Mouse (Mus musculus) hindbrain, embryonic 11.5 days (tissue): Measurements from ENCODE around the gene Gab1. TPM values are rescaled to one million over a fixed set of nuclear protein-coding genes. Genes with fewer than 3 reads are reported as not detected.

Experiments used
- ATAC-seq: fragments of 200-750 bp; cut with Nextera tagmentation; 2 replicates; pipeline ENCODE4 v1.8.0; 2017; ENCODE audit warnings: mild to moderate bottlenecking, moderate TSS enrichment, moderate library complexity; ENCODE audit not compliant: low FRiP score
- DNase-seq: peaks from one replicate; pipeline ENCODE4 v3.0.0-alpha.2; 2015; ENCODE audit warnings: low spot score
- H3K27ac ChIP-seq: fragments of 300-500 bp; sonication (generic); 2 replicates; pipeline ENCODE4 v1.5.1; 2014; ENCODE audit warnings: mild to moderate bottlenecking, low read depth, low read length
- H3K27me3 ChIP-seq: fragments of 300-500 bp; sonication (generic); 2 replicates; pipeline ENCODE4 v1.6.1; 2014; ENCODE audit warnings: mild to moderate bottlenecking, low read length, moderate library complexity, mixed read lengths; ENCODE audit not compliant: control insufficient read depth, insufficient read depth
- H3K36me3 ChIP-seq: fragments of 300-500 bp; sonication (generic); 2 replicates; pipeline ENCODE4 v1.6.1; 2014; ENCODE audit warnings: mild to moderate bottlenecking, low read length, moderate library complexity, mixed read lengths; ENCODE audit not compliant: control insufficient read depth, insufficient read depth
- H3K4me1 ChIP-seq: fragments of 300-500 bp; sonication (generic); replicated peaks from 2 replicates; pipeline ENCODE4 v1.6.1; 2014; ENCODE audit warnings: low read length, mixed read lengths; ENCODE audit not compliant: control insufficient read depth, insufficient read depth
- H3K4me2 ChIP-seq: fragments of 300-500 bp; sonication (generic); replicated peaks from 2 replicates; pipeline ENCODE4 v1.6.1; 2014; ENCODE audit warnings: mild to moderate bottlenecking, low read depth, low read length
- H3K4me3 ChIP-seq: fragments of 300-500 bp; sonication (generic); 2 replicates; pipeline ENCODE4 v1.5.1; 2014; ENCODE audit warnings: low read depth, low read length
- H3K9ac ChIP-seq: fragments of 300-500 bp; sonication (generic); 2 replicates; pipeline ENCODE4 v1.6.1; 2014; ENCODE audit warnings: low read depth, low read length
- H3K9me3 ChIP-seq: fragments of 300-500 bp; sonication (generic); 2 replicates; pipeline ENCODE4 v1.6.1; 2016; ENCODE audit warnings: low read length; ENCODE audit not compliant: control insufficient read depth
- WGBS: fragments of 180-500 bp; shearing (Covaris S2); extraction: QIAGEN DNeasy Blood & Tissue Kit; methylation state at CpG from one replicate; pipeline ENCODE4 v1.1.7; 2014; 5-methylcytosine and 5-hydroxymethylcytosine counted together
- polyA plus RNA-seq: library from polyadenylated mRNA; unstranded; fragments of >200 nt; fragmentation: Nextera tagmentation; extraction: Ambion mirVana; gene quantifications from 2 replicates; pipeline ENCODE4 v1.2.1, GENCODE M21; 2014

Gab1 gene
- polyA plus RNA-seq, 1 experiment from 2014 or later, result 18.1 TPM

- DNase-seq (peak; percentile 33), ATAC-seq (peak; percentile 64; the same call in 1 of the 2 replicates)
- no peaks in the 10 kb centered on the region for H3K36me3 ChIP-seq
- no peak overlapping the region for H3K4me3 ChIP-seq
- H3K9me3 ChIP-seq, result no peaks in the 10 kb centered on the region
- no peaks in the 10 kb centered on the region for H3K27me3 ChIP-seq
- no peak overlapping the region for H3K4me2 ChIP-seq
- H3K9ac ChIP-seq, result no peak overlapping the region
- 15% methylated on average over 4 of the region's 4 CpGs for WGBS
- H3K27ac ChIP-seq, result no peak overlapping the region
- H3K4me1 ChIP-seq, result 0 out of 2 replicates have a peak, but pooled peaks cover 3% of the 10 kb centered on the region
These were observed 76.2 kb downstream of the Gab1 start for GRCm38 (mm10) chr8:80804066-80804619.

DNA sequence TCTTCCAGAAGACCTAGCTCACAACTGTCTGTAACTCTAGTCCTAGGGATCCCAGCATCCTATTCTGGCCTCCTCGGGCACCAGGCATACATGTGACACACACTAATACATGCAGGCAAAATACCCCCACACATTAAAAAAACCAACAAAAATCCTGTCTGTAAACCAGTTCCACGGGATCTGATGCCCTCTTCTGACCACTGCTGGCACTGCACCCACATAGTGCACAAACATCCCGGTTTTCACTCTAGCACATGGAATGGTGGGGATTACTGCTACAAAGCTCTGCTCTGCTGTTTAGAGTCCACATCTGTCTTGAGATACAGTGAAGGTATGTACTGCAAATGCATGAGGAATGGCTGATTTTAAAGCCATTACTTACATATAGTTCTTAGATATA is 81.5 kb downstream of the Gab1 start:
- ATAC-seq (no peak), DNase-seq (no peak)
- H3K9ac ChIP-seq, result no peak overlapping the region
- H3K4me2 ChIP-seq, result no peak overlapping the region
- no peaks in the 10 kb centered on the region for H3K27me3 ChIP-seq
- H3K36me3 ChIP-seq, result no peaks in the 10 kb centered on the region
- 95% methylated on average over 3 of the region's 3 CpGs for WGBS
- H3K9me3 ChIP-seq, result no peaks in the 10 kb centered on the region
- H3K27ac ChIP-seq, result no peak overlapping the region
- H3K4me1 ChIP-seq, result no peaks in the 10 kb centered on the region
- H3K4me3 ChIP-seq, result no peak overlapping the region

GRCm38 (mm10) chr8:80798198-80798777 is 82.0 kb downstream of the Gab1 start:
- Histone ChIP-seq H3K4me1 (no peaks in the 10 kb centered on the region), H3K4me3 (no peak overlapping the region), H3K36me3 (no peaks in the 10 kb centered on the region), H3K27me3 (no peaks in the 10 kb centered on the region), H3K9me3 (no peaks in the 10 kb centered on the region), H3K4me2 (no peak overlapping the region), H3K27ac (no peak overlapping the region), H3K9ac (no peak overlapping the region)
- DNase-seq, result no peak
- WGBS, result 92% methylated on average over 7 of the region's 7 CpGs
- no peak for ATAC-seq

DNA sequence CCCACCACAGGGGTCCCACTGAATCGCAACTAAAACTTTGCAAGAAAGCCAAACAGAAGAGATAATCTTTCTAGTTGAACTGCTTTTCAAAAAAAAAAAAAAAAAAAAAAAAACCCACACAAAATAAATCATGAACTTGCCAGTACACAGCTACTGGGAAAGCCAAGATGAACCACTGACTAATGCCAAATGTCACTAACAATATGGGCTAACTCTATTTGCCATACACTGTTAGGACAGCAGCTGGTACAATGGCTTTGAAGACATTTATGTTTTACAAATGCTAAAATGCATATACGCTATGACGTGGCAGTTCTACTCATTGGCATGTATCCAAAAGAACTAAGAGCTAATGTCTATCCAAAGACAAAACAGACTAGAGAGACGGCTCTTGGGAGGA is 84.2 kb downstream of the Gab1 start:
- H3K4me3 ChIP-seq, result no peak overlapping the region
- no peaks in the 10 kb centered on the region for H3K9me3 ChIP-seq
- 89% methylated on average over 4 of the region's 4 CpGs for WGBS
- H3K4me2 ChIP-seq, result no peak overlapping the region
- no peak for ATAC-seq
- DNase-seq, result no peak
- no peaks in the 10 kb centered on the region for H3K4me1 ChIP-seq
- no peak overlapping the region for H3K27ac ChIP-seq
- no peak overlapping the region for H3K9ac ChIP-seq
- no peaks in the 10 kb centered on the region for H3K36me3 ChIP-seq
- no peaks in the 10 kb centered on the region for H3K27me3 ChIP-seq

DNA sequence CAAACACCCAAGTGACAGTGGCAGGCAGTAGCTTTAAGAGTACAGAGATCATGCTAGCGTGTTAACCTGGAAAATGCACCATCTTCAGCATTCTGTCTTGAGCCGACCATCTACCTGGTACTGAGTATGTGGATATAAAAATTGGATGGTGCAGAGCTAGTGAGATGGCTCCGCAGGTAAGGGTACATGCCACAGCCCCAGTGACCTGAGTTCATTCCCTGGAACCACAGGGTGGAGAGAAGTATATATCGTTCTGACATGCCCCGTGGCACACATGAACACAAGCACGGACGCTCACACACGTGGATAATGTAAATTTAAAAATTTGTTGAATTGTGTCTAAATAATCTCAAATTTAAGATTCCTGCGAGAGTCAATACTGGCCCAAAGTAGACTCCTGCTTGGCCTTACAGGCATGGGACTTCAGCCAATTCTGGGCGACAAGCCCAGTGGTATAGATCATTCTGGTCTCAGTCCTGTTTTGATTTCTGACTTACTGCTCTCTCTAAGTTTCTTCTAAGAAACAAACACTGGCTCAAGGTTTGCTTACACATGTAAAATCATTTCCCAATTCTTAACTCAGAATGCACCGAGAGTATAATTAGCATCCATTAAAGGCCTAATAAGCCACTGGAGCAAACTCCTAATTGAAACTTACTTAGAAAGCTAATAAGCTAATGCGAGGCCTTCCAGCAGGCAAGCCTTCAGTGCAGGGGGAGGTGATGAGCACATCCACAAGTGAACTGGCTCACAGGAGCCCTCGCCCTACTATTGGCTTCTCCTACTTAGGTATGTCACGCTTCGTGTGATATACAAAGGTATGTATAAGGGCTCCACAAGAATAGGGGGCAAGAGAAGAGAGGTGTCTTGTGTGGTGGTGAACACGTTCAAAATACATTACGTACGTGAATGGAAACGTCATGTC is 85.5 kb downstream of the Gab1 start:
- no peak overlapping the region for H3K27ac ChIP-seq
- WGBS, result 94% methylated on average over 19 of the region's 19 CpGs
- no peak overlapping the region for H3K9ac ChIP-seq
- no peaks in the 10 kb centered on the region for H3K36me3 ChIP-seq
- H3K4me3 ChIP-seq, result no peak overlapping the region
- H3K4me1 ChIP-seq, result no peaks in the 10 kb centered on the region
- H3K4me2 ChIP-seq, result no peak overlapping the region
- ATAC-seq (no peak), DNase-seq (no peak)
- no peaks in the 10 kb centered on the region for H3K9me3 ChIP-seq
- H3K27me3 ChIP-seq, result no peaks in the 10 kb centered on the region

DNA sequence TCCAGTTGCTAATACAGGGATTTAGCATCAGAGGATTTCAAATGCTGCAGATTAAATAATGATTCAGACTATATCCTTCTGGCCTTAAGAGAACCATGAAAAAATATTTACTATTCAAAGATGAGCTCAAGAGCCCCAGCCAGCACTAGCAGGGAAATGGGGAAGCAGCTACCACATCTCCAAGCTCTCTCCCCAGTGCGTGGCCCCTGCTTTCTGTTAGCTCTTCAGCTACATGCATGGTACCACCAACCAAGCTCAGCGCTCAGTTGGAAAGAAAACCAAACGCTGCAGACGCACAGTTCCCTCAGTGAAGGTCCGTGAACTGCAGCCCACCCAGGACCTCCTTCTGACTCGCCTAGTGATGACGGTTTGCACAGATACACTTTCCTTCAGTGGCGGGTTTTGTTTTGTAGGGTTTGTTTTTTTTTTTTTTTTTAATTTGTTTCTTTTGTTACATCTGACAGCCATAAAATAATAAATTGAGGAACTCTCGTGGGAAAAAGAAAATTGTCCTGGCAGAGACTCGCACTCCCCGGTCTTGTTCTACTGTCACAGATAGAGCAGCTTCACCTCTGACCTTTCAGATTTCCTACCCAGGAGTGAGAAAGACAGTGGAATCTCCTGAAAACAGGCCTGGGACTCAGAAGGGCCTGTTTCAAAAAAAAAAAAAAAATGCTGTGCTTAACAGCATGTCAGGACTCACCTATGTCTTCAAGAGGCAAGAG is 86.4 kb downstream of the Gab1 start:
- H3K27me3 ChIP-seq, result no peaks in the 10 kb centered on the region
- H3K9ac ChIP-seq, result no peak overlapping the region
- no peaks in the 10 kb centered on the region for H3K4me1 ChIP-seq
- H3K36me3 ChIP-seq, result no peaks in the 10 kb centered on the region
- ATAC-seq, result no peak
- 48% methylated on average over 11 of the region's 11 CpGs for WGBS
- H3K9me3 ChIP-seq, result no peaks in the 10 kb centered on the region
- H3K4me3 ChIP-seq, result no peak overlapping the region
- no peak overlapping the region for H3K4me2 ChIP-seq
- no peak overlapping the region for H3K27ac ChIP-seq
- DNase-seq, result no peak

DNA sequence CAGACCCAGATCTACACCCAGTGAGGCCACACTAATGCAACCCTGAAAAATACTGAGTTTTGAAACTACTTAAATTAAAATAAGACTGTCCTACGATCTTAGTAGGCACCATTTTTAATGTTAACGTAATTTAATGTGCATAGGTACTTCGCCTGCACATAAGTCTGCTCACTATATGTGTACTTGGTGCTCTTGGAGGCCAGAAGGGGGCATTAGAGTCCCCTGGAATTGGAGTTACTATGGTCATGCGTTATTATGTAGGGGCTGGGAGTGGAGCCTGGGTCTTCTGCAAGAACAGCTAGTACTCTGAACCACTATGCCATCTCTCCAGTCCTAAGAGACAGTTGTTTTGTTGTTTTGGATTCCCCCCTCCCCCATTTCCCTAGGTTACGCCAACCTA is 88.1 kb downstream of the Gab1 start:
- Histone ChIP-seq H3K4me2 (no peak overlapping the region), H3K27me3 (no peaks in the 10 kb centered on the region), H3K36me3 (0 out of 2 replicates have a peak, but pooled peaks cover 4% of the 10 kb centered on the region), H3K9me3 (no peaks in the 10 kb centered on the region), H3K9ac (no peak overlapping the region), H3K4me3 (no peak overlapping the region), H3K27ac (no peak overlapping the region), H3K4me1 (no peaks in the 10 kb centered on the region)
- no peak for ATAC-seq
- whole genome bisulfite sequencing, result 88% methylated on average over 5 of the region's 5 CpGs
- no peak for DNase-seq

GRCm38 (mm10) chr8:80789324-80789723 is 91.0 kb downstream of the Gab1 start:
- 93% methylated on average over 6 of the region's 6 CpGs for WGBS
- no peak for DNase-seq
- no peaks in the 10 kb centered on the region for H3K27me3 ChIP-seq
- no peak overlapping the region for H3K9ac ChIP-seq
- no peaks in the 10 kb centered on the region for H3K9me3 ChIP-seq
- H3K4me2 ChIP-seq, result no peak overlapping the region
- no peak overlapping the region for H3K27ac ChIP-seq
- H3K36me3 ChIP-seq, result 0 out of 2 replicates have a peak, but pooled peaks cover 4% of the 10 kb centered on the region
- no peak overlapping the region for H3K4me3 ChIP-seq
- H3K4me1 ChIP-seq, result no peaks in the 10 kb centered on the region
- no peak for ATAC-seq
